Mouse (Mus musculus): ENCODE results near the gene Msi2.

DNA sequence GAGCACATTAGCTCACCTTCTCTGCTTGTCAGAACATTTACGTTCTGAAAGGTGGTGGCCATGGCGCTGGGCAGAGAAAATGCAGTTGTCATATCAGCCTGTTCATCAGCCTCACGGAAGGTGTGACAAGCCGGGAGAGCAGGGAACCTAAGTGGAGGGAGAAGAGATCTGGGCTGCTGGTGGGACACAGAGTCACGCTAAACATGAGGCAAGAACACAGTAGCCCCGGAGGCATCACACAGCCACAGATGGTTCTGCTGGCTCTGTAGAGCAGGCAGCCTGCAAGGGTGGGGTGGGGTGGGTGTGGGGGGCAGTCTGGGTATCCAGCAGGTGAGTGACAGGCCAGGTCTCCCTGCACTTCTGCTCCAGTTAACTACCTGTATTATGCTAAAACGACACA is 210.2 kb downstream of the Msi2 start:
- TF ChIP-seq CTCF (conservative IDR thresholded peaks at IDR 0.05; ENCODE audit: low read length) (no peak), POU5F1 (IDR thresholded peaks at IDR 0.05; ENCODE audit: borderline replicate concordance, low read length) (no peak)

All from E14TG2a.4 (cell line).